ENCODE assay signal across 8 mouse cellular contexts in genomic region chr17:35234903-35235302, GRCm38 (mm10). TPM values are rescaled to one million over a fixed set of nuclear protein-coding genes. Genes with fewer than 3 reads are reported as not detected.
DNase-seq lines count a peak whose midpoint lies in the region; ATAC-seq and TF ChIP-seq lines count a peak whose summit lies in the region.

No protein-coding gene starts in this region.

- no peak for TF ChIP-seq CTCF in cerebellum, adult 2 months (IDR thresholded peaks at IDR 0.05; ENCODE audit: borderline replicate concordance, insufficient read depth, low read depth, low read length)

- TF ChIP-seq POLR2A in cerebellum, adult 2 months (IDR thresholded peaks at IDR 0.05; ENCODE audit: borderline replicate concordance, insufficient read depth, low read length), result no peak

- no peaks in the 10 kb centered on the region for H3K27me3 ChIP-seq in cerebellum, adult 2 months (ENCODE audit: control insufficient read depth, insufficient read depth, low read length)
- H3K27me3 ChIP-seq in heart, embryonic 12.5 days (replicated peaks), result no peaks in the 10 kb centered on the region
- H3K27me3 ChIP-seq in midbrain, embryonic 12.5 days, result no peaks in the 10 kb centered on the region

- H3K9me3 ChIP-seq in heart, embryonic 12.5 days (replicated peaks), result no peaks in the 10 kb centered on the region
- no peaks in the 10 kb centered on the region for H3K9me3 ChIP-seq in midbrain, embryonic 12.5 days

- H3K4me3 ChIP-seq in cerebellum, adult 2 months (replicated peaks; ENCODE audit: insufficient read depth, low read depth, low read length), result peak overlapping the region; percentile 83
- H3K4me3 ChIP-seq in heart, embryonic 12.5 days, result peak overlapping the region; percentile 70
- peak overlapping the region; percentile 66 for H3K4me3 ChIP-seq in midbrain, embryonic 12.5 days

- H3K4me2 ChIP-seq in heart, embryonic 12.5 days, result peak overlapping the region; percentile 89
- H3K4me2 ChIP-seq in midbrain, embryonic 12.5 days (replicated peaks), result peak overlapping the region; percentile 86

- peak; percentile 23; the same call in 1 of the 2 replicates for ATAC-seq in heart, embryonic 12.5 days (ENCODE audit: insufficient number of reproducible peaks, low FRiP score)
- ATAC-seq in midbrain, embryonic 12.5 days (ENCODE audit: low FRiP score, low read depth), result 0 out of 2 replicates have a peak, but pooled peaks have one; percentile 7

- intact Hi-C loops in left cerebral cortex, postnatal 4 days (cut with DNase I), result loop anchor here (5.0 kb wide), 1 partner anchor 68 kb away; no protein-coding TSS in a partner anchor
- intact Hi-C loops in left cerebral cortex, postnatal 25 days (cut with DNase I), result loop anchor here (1.0 to 5.0 kb wide), 2 partner anchors 38 to 70 kb away; no protein-coding TSS in a partner anchor

- H3K4me1 ChIP-seq in cerebellum, adult 2 months (ENCODE audit: control insufficient read depth, insufficient read depth, low read length), result peaks cover 5% of the 10 kb centered on the region; the same call in 1 of the 2 replicates
- peaks cover 32% of the 10 kb centered on the region for H3K4me1 ChIP-seq in heart, embryonic 12.5 days (replicated peaks)
- H3K4me1 ChIP-seq in midbrain, embryonic 12.5 days, result peaks cover 27% of the 10 kb centered on the region

- peak overlapping the region; percentile 79 for H3K27ac ChIP-seq in cerebellum, adult 2 months (ENCODE audit: insufficient read depth, low read length)
- H3K27ac ChIP-seq in heart, embryonic 12.5 days (ENCODE audit: poor library complexity, severe bottlenecking), result peak overlapping the region; percentile 96
- peak overlapping the region; percentile 95 for H3K27ac ChIP-seq in midbrain, embryonic 12.5 days (replicated peaks)

- peaks cover 18% of the 10 kb centered on the region for H3K36me3 ChIP-seq in heart, embryonic 12.5 days
- H3K36me3 ChIP-seq in midbrain, embryonic 12.5 days, result peaks cover 22% of the 10 kb centered on the region

- H3K9ac ChIP-seq in heart, embryonic 12.5 days, result peak overlapping the region; percentile 96
- peak overlapping the region; percentile 86 for H3K9ac ChIP-seq in midbrain, embryonic 12.5 days (replicated peaks)

- DNase-seq in left cerebral cortex, postnatal 4 days, result peak; percentile 45
- no peak for DNase-seq in left cerebral cortex, postnatal 25 days (ENCODE audit: low spot score in 2 of 2)
- peak; percentile 48 to 61 for DNase-seq in cerebellum, adult 2 months
- peak; percentile 74 for DNase-seq in kidney, postnatal 10 days
- peak; percentile 61 for DNase-seq in thymus, postnatal 14 days
- no peak for DNase-seq in layer of hippocampus, adult 9-10 months (ENCODE audit: low spot score)

- 3% methylated on average over 31 of the region's 31 CpGs for WGBS in cerebellum, adult 2 months
- 4% methylated on average over 31 of the region's 31 CpGs for WGBS in heart, embryonic 12.5 days
- WGBS in midbrain, embryonic 12.5 days, result 8% methylated on average over 31 of the region's 31 CpGs

RNA-seq across cellular contexts. Expression of gene Nfkbil1, which starts 0.7 kb away (rescaled TPM):
- total RNA-seq in left cerebral cortex, postnatal 4 days (2021), result 10 to 100 TPM; 14.7 to 14.8 TPM
- total RNA-seq in left cerebral cortex, postnatal 25 days (2021), result 10 to 100 TPM; 11.7 to 12.8 TPM
- 12.7 and 13.2 TPM in 2 replicates for polyA plus RNA-seq in cerebellum, adult 2 months (2012; rRNA removed)
- polyA plus RNA-seq in heart, embryonic 12.5 days (2016; fragmentation: Nextera tagmentation; extraction: Ambion mirVana), result 9.0 and 9.8 TPM in 2 replicates
- polyA plus RNA-seq in midbrain, embryonic 12.5 days (2016; fragmentation: Nextera tagmentation; extraction: Ambion mirVana), result 10.9 and 11.4 TPM in 2 replicates

RNA-seq across cellular contexts. Expression of gene Atp6v1g2, which starts 1.4 kb away (rescaled TPM):
- 100 to 1,000 TPM; 122 to 142 TPM for total RNA-seq in left cerebral cortex, postnatal 4 days (2021)
- 100 to 1,000 TPM; 514 to 578 TPM for total RNA-seq in left cerebral cortex, postnatal 25 days (2021)
- 628 TPM in 2 replicates for polyA plus RNA-seq in cerebellum, adult 2 months (2012; rRNA removed)
- 10.0 and 12.5 TPM in 2 replicates for polyA plus RNA-seq in heart, embryonic 12.5 days (2016; fragmentation: Nextera tagmentation; extraction: Ambion mirVana)
- polyA plus RNA-seq in midbrain, embryonic 12.5 days (2016; fragmentation: Nextera tagmentation; extraction: Ambion mirVana), result 18.8 and 19.6 TPM in 2 replicates

RNA-seq across cellular contexts. Expression of gene Ddx39b, which starts 6.6 kb away (rescaled TPM):
- 100 to 1,000 TPM; 324 to 337 TPM for total RNA-seq in left cerebral cortex, postnatal 4 days (2021)
- total RNA-seq in left cerebral cortex, postnatal 25 days (2021), result 100 to 1,000 TPM; 207 to 209 TPM
- polyA plus RNA-seq in cerebellum, adult 2 months (2012; rRNA removed), result 438 and 458 TPM in 2 replicates
- 282 and 285 TPM in 2 replicates for polyA plus RNA-seq in heart, embryonic 12.5 days (2016; fragmentation: Nextera tagmentation; extraction: Ambion mirVana)
- 565 and 579 TPM in 2 replicates for polyA plus RNA-seq in midbrain, embryonic 12.5 days (2016; fragmentation: Nextera tagmentation; extraction: Ambion mirVana)

RNA-seq across cellular contexts. Expression of gene Gm16181, which starts 14.3 kb away (rescaled TPM):
- total RNA-seq in left cerebral cortex, postnatal 4 days (2021), result not detected
- total RNA-seq in left cerebral cortex, postnatal 25 days (2021), result not detected
- polyA plus RNA-seq in cerebellum, adult 2 months (2012; rRNA removed), result not detected in 2 replicates
- polyA plus RNA-seq in heart, embryonic 12.5 days (2016; fragmentation: Nextera tagmentation; extraction: Ambion mirVana), result 0.55 TPM in 1 of 2 replicates, not detected in the other
- polyA plus RNA-seq in midbrain, embryonic 12.5 days (2016; fragmentation: Nextera tagmentation; extraction: Ambion mirVana), result 0.38 TPM in 1 of 2 replicates, not detected in the other

RNA-seq across cellular contexts. Expression of gene H2-D1, which starts 27.6 kb away (rescaled TPM):
- 10 to 100 TPM; 19.1 to 22.8 TPM for total RNA-seq in left cerebral cortex, postnatal 4 days (2021)
- 10 to 100 TPM; 18.5 to 18.7 TPM for total RNA-seq in left cerebral cortex, postnatal 25 days (2021)
- polyA plus RNA-seq in cerebellum, adult 2 months (2012; rRNA removed), result 174 and 183 TPM in 2 replicates
- polyA plus RNA-seq in heart, embryonic 12.5 days (2016; fragmentation: Nextera tagmentation; extraction: Ambion mirVana), result 30.2 and 32.8 TPM in 2 replicates
- 45.5 and 47.8 TPM in 2 replicates for polyA plus RNA-seq in midbrain, embryonic 12.5 days (2016; fragmentation: Nextera tagmentation; extraction: Ambion mirVana)

Comparison
In these comparisons a context has a peak if more than half of its experiments do, and no peak if none do; other contexts are left out.
1. DNase-seq: peak in left cerebral cortex, postnatal 4 days (single experiment), cerebellum, adult 2 months (2 of 2), kidney, postnatal 10 days (single experiment) and thymus, postnatal 14 days (single experiment); none in left cerebral cortex, postnatal 25 days (0 of 2) and layer of hippocampus, adult 9-10 months (single experiment).
2. RNA of gene Atp6v1g2, which starts 1.4 kb away (polyA plus RNA-seq): 628 TPM in cerebellum, adult 2 months; 18.8 to 19.6 TPM in midbrain, embryonic 12.5 days and 10.0 to 12.5 TPM in heart, embryonic 12.5 days; every median in the first group is over 10 times any median in the second.
3. Peak in every context shown above with its lines, with median percentiles within 50 percentile points of each other: H3K27ac ChIP-seq and H3K4me3 ChIP-seq.